Mouse (Mus musculus): ENCODE measurements around the gene Slc5a10.

DNA sequence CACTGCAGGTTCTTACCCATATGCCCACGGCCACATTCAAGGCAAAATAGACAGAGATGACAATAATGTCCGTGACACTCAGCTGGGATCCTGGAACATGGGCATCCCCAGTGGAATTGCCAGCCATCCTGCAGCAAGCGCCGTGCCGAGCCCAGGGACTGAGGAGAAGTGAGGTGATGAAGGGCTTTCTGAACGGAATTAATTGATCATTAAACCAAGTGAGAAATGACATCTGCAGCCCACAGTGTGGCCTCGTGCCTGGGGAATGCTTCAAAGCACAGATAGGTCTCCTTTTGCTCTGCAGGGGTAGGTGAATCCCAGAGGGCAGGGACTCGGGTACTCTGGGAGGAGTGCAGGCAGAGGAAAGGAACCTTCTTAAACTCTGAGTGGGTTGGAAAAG, 800 bp downstream of the Slc5a10 start:
- TF ChIP-seq EP300 (IDR thresholded peaks at IDR 0.05) = no peak
- TF ChIP-seq CTCF (IDR thresholded peaks at IDR 0.05) = no peak

Measured in lung, postnatal 0 days (tissue).